Mouse (Mus musculus) midbrain, embryonic 14.5 days (tissue): ENCODE measurements at regions not wholly inside any gene's neighbourhood (a gene's known extent, or its start where the extent isn't known, plus 50 kb on each side); places are given as distances from the start of the nearest gene placed in this dataset.

Source experiments
- ATAC-seq: fragments of 200-750 bp; cut with Nextera tagmentation; 2 replicates; pipeline ENCODE4 v1.8.0; 2017; ENCODE audit warnings: moderate number of reproducible peaks, moderate library complexity; ENCODE audit not compliant: low FRiP score, low TSS enrichment
- DNase-seq: peaks from one replicate; pipeline ENCODE4 v3.0.0-alpha.2; 2015
- H3K27ac ChIP-seq: fragments of 300-500 bp; sonication (generic); replicated peaks from 2 replicates; pipeline ENCODE4 v1.5.1; 2014; ENCODE audit warnings: mild to moderate bottlenecking, low read depth, low read length, moderate library complexity
- H3K27me3 ChIP-seq: fragments of 300-500 bp; sonication (generic); 2 replicates; pipeline ENCODE4 v1.6.1; 2014; ENCODE audit warnings: low read length, control low read depth, mixed read lengths; ENCODE audit not compliant: control insufficient read depth, insufficient read depth
- H3K36me3 ChIP-seq: fragments of 300-500 bp; sonication (generic); 2 replicates; pipeline ENCODE4 v1.6.1; 2014; ENCODE audit warnings: low read length, control low read depth; ENCODE audit not compliant: control insufficient read depth, insufficient read depth
- H3K4me1 ChIP-seq: fragments of 300-500 bp; sonication (generic); 2 replicates; pipeline ENCODE4 v1.6.1; 2014; ENCODE audit warnings: mild to moderate bottlenecking, antibody characterized with exemption, low read length, control low read depth; ENCODE audit not compliant: control insufficient read depth, insufficient read depth
- H3K4me2 ChIP-seq: fragments of 300-500 bp; sonication (generic); 2 replicates; pipeline ENCODE4 v1.6.1; 2014; ENCODE audit warnings: mild to moderate bottlenecking, low read length, moderate library complexity
- H3K4me3 ChIP-seq: fragments of 300-500 bp; sonication (generic); replicated peaks from 2 replicates; pipeline ENCODE4 v1.5.1; 2014; ENCODE audit warnings: low read depth, low read length
- H3K9ac ChIP-seq: fragments of 300-500 bp; sonication (generic); replicated peaks from 2 replicates; pipeline ENCODE4 v1.6.1; 2014; ENCODE audit warnings: mild to moderate bottlenecking, low read length, moderate library complexity
- H3K9me3 ChIP-seq: fragments of 300-500 bp; sonication (generic); 2 replicates; pipeline ENCODE4 v1.6.1; 2016; ENCODE audit warnings: low read length, control low read depth, mixed read lengths; ENCODE audit not compliant: control insufficient read depth
- WGBS: fragments of 180-500 bp; shearing (Covaris S2); extraction: QIAGEN DNeasy Blood & Tissue Kit; methylation state at CpG from one replicate; pipeline ENCODE4 v1.1.7; 2014; 5-methylcytosine and 5-hydroxymethylcytosine counted together

GRCm38 (mm10) chr9:98703331-98703730 is 101.9 kb upstream of the Mrps22 start:
- DNase-seq: no peak
- no peak overlapping the region for H3K4me3 ChIP-seq
- no peak overlapping the region for H3K27ac ChIP-seq
- H3K36me3 ChIP-seq: no peaks in the 10 kb centered on the region
- no peak for ATAC-seq
- no peaks in the 10 kb centered on the region for H3K27me3 ChIP-seq
- 86% methylated on average over 9 of the region's 9 CpGs for WGBS
- no peak overlapping the region for H3K4me2 ChIP-seq
- H3K4me1 ChIP-seq: no peaks in the 10 kb centered on the region
- no peaks in the 10 kb centered on the region for H3K9me3 ChIP-seq
- H3K9ac ChIP-seq: no peak overlapping the region

DNA sequence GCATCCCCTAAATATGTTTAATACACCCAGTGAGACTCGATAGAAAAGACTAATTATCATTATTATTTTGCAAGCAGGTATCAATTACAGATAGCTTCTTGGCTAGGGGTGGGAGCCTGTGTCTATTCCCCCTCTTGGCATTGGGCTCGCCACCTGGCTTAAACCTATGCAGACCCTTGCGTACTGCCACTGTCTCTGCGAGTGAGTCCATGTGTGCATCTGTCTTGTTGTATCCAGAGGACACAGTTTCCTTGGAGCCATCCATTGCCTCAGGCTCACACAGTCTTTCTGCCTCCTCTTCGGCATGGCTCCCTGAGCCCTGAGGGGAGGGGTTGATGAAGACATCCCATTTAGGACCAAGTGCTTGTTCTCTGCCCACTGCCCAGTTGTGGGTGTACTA is 99.1 kb upstream of the Mrps22 start:
- H3K9me3 ChIP-seq: no peaks in the 10 kb centered on the region
- no peak overlapping the region for H3K27ac ChIP-seq
- H3K36me3 ChIP-seq: no peaks in the 10 kb centered on the region
- DNase-seq (no peak), ATAC-seq (no peak)
- H3K4me3 ChIP-seq: no peak overlapping the region
- no peaks in the 10 kb centered on the region for H3K27me3 ChIP-seq
- no peak overlapping the region for H3K9ac ChIP-seq
- H3K4me1 ChIP-seq: no peaks in the 10 kb centered on the region
- 88% methylated on average over 5 of the region's 5 CpGs for WGBS
- no peak overlapping the region for H3K4me2 ChIP-seq

GRCm38 (mm10) chr9:98697155-98697554 is 95.7 kb upstream of the Mrps22 start:
- H3K27me3 ChIP-seq: no peaks in the 10 kb centered on the region
- no peaks in the 10 kb centered on the region for H3K36me3 ChIP-seq
- H3K4me3 ChIP-seq: no peak overlapping the region
- DNase-seq (no peak), ATAC-seq (no peak)
- no peak overlapping the region for H3K9ac ChIP-seq
- no peaks in the 10 kb centered on the region for H3K9me3 ChIP-seq
- no peak overlapping the region for H3K4me2 ChIP-seq
- 45% methylated on average over 7 of the region's 7 CpGs for WGBS
- H3K4me1 ChIP-seq: no peaks in the 10 kb centered on the region
- H3K27ac ChIP-seq: no peak overlapping the region

DNA sequence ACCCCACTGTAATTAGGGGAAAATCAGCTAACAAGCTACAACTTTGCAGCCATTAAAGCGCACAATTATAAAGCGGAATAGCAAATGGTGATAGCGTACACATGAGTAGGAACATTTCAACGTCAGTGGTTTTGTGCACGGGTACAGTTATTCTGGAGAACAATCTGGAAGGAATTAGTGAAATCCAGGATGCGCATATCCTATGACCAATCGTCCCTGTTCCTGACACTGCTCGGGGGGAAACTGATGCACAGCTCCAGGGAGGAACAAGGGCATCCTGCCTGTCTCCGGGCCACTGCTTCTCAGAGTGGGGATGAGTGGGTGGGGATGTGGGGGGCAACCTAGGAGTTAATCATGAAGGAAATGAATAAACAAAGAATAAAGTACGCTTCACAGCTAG is 93.6 kb upstream of the Mrps22 start:
- H3K27me3 ChIP-seq: no peaks in the 10 kb centered on the region
- H3K9me3 ChIP-seq: no peaks in the 10 kb centered on the region
- H3K27ac ChIP-seq: no peak overlapping the region
- no peak for ATAC-seq
- H3K4me3 ChIP-seq: no peak overlapping the region
- no peak for DNase-seq
- WGBS: 80% methylated on average over 10 of the region's 10 CpGs
- no peaks in the 10 kb centered on the region for H3K36me3 ChIP-seq
- no peak overlapping the region for H3K9ac ChIP-seq
- H3K4me2 ChIP-seq: no peak overlapping the region
- no peaks in the 10 kb centered on the region for H3K4me1 ChIP-seq

DNA sequence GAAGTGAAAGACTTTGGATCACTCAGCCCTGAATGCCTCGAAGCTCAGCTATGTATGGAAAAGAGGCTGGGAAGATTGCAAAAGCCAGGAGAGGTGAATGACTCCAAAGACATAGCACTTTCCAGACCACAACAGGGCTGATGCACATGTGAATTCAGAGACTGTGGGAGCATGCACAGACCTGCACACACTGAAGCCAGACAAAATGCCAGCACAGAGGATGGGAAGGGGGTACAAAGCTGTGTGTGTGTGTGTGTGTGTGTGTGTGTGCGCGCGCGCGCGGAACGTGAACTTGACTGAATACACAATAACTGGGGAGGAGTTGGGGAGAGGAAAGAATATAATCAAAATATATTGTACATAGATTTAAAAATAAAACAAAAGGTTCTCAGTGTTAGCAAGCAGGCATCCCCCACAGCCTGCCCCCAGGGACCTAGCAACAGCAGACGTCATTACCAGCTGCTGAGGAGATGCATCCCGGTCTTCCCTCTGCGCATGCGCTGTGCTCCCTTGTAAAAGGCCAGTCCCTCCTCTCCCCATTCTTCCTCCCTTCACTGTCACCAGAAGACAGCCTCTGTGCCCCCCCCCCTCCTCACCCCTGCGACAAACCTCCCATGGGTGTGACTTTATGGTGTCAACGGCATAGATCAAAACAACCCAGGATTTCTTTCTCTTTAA is 89.5 kb upstream of the Mrps22 start:
- Histone ChIP-seq H3K4me1 (no peaks in the 10 kb centered on the region), H3K4me3 (no peak overlapping the region), H3K4me2 (no peak overlapping the region), H3K9me3 (no peaks in the 10 kb centered on the region), H3K9ac (no peak overlapping the region), H3K27me3 (no peaks in the 10 kb centered on the region), H3K27ac (no peak overlapping the region), H3K36me3 (no peaks in the 10 kb centered on the region)
- WGBS: 82% methylated on average over 14 of the region's 14 CpGs
- DNase-seq: peak; percentile 59
- ATAC-seq: no peak

- H3K4me3 ChIP-seq: no peak overlapping the region
- H3K27me3 ChIP-seq: no peaks in the 10 kb centered on the region
- ATAC-seq (no peak), DNase-seq (no peak)
- H3K4me1 ChIP-seq: no peaks in the 10 kb centered on the region
- no peak overlapping the region for H3K27ac ChIP-seq
- no peak overlapping the region for H3K9ac ChIP-seq
- 94% methylated on average over 7 of the region's 7 CpGs for WGBS
- H3K4me2 ChIP-seq: no peak overlapping the region
- H3K9me3 ChIP-seq: no peaks in the 10 kb centered on the region
- no peaks in the 10 kb centered on the region for H3K36me3 ChIP-seq
Measured at GRCm38 (mm10) chr9:98685548-98685947, 84.1 kb upstream of the Mrps22 start.

GRCm38 (mm10) chr9:98684336-98684735 is 82.9 kb upstream of the Mrps22 start:
- no peak overlapping the region for H3K9ac ChIP-seq
- no peak overlapping the region for H3K4me2 ChIP-seq
- no peak for DNase-seq
- H3K36me3 ChIP-seq: no peaks in the 10 kb centered on the region
- 90% methylated on average over 6 of the region's 6 CpGs for WGBS
- H3K4me3 ChIP-seq: no peak overlapping the region
- H3K4me1 ChIP-seq: no peaks in the 10 kb centered on the region
- no peaks in the 10 kb centered on the region for H3K27me3 ChIP-seq
- no peaks in the 10 kb centered on the region for H3K9me3 ChIP-seq
- no peak overlapping the region for H3K27ac ChIP-seq
- no peak for ATAC-seq

- no peak for DNase-seq
- H3K9ac ChIP-seq: no peak overlapping the region
- ATAC-seq: no peak
- H3K27me3 ChIP-seq: no peaks in the 10 kb centered on the region
- no peak overlapping the region for H3K27ac ChIP-seq
- no peaks in the 10 kb centered on the region for H3K9me3 ChIP-seq
- H3K4me1 ChIP-seq: no peaks in the 10 kb centered on the region
- no peak overlapping the region for H3K4me2 ChIP-seq
- WGBS: 84% methylated on average over 7 of the region's 7 CpGs
- H3K4me3 ChIP-seq: no peak overlapping the region
- H3K36me3 ChIP-seq: no peaks in the 10 kb centered on the region
Measured at GRCm38 (mm10) chr9:98675612-98676011, 74.2 kb upstream of the Mrps22 start.

- Histone ChIP-seq H3K27me3 (no peaks in the 10 kb centered on the region), H3K36me3 (no peaks in the 10 kb centered on the region), H3K9me3 (no peaks in the 10 kb centered on the region), H3K4me1 (no peaks in the 10 kb centered on the region), H3K4me3 (no peak overlapping the region), H3K4me2 (no peak overlapping the region), H3K9ac (no peak overlapping the region), H3K27ac (no peak overlapping the region)
- no peak for ATAC-seq
- no peak for DNase-seq
- WGBS: 88% methylated on average over 13 of the region's 13 CpGs
Measured at GRCm38 (mm10) chr9:98673461-98674114, 72.1 kb upstream of the Mrps22 start.
